Mouse (Mus musculus): ENCODE results near the gene Ly75.
A peak's percentile ranks its signal among the peaks of the same experiment; 100 is the strongest.

Ly75 gene

DNA sequence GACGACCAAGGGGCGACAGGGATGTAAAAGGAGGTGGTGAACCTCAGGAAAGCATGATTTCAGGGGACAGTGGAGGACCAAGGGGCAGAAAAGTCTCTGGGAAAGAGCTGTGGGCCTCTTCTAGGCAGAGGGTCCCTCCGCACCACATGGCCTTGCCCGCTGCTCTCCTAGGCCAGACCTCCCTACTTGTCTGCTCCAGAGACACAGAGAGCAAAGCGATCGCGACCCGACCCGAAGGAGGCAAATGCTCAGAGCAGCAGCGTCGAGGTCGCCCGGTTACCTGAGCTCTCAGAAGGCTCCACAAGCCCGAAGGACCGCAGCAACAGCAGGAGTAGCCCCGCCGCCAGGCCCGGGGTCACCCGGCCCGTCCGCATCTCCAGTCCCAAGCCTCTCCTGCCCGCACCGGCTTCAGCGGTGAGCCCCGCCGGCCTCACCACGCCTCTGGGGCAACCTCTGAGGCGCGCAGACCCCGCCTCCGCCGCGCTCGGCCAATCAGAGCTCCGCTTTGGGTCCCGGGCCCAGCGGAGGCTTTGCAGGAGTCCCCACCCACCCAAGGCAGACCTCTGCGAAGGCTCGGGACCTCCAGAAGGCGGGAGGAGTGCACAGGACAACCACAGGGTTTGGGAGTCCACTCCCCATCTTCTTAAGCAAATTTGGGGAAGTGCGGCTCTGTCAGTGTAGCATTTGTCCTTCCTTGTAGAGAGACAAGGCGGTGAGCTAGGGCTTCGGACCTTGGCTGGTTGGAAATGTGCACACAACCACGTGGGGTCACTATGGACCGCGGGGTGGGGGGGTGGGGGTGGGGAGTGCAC, at the start of gene Ly75:
Ly75 (minus strand) TSS at position 446 of the 812 bp plus-strand sequence.
- DNase-seq = peak; percentile 51

DNA sequence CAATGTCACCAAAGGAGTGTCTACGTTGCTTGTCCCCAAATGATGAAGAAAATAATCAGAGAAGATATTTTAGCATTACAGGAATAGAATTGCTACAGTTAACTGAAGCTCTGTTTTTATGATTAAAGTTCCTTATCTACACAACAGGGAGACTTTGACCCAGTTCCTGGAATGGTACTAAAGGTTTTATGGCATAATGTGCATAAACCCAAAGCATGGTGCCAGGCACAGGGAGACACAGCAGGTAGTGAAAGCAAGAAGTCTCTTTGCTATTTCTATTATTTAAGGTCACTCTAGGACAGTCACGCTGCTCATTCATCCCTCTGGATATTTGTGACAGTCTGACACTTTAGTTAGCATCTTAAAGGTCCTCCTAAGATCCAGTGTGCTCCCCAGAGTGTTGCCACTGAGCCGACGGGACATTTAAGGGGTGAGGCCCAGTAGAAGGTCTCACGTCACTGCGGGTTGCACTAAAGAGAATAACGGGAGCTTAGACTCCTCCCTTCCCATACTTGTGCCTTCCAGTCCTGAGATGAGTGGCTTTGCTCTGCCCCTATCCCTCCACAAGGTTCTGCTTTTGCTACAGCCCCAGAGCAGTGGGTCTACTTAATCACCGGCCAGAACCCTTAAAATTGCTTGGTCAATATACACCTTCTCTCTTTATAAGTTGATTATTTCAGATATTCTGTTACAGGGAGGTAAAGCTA, 47.4 kb upstream of the Ly75 start:
- DNase-seq = no peak

DNA sequence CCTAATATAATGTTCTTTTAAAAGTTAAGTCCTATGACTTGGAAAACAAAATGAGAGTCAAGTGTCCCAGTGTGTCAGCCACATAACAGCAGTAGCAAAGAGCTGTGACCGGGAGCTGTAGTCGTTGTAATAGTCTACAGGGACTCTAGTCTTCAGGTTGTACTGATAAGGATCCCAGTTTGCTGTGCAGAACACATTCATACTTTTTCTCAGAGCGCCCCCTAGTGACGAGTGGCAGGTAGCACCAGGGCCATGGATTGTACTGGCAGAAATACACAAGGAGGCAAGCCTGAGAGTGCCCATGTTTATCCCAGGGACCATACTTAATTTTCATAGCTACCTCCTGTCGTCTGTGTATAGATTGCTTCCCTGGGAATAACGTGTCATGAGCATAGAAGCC, 35.0 kb upstream of the Ly75 start:
- peak; percentile 69 for DNase-seq

DNA sequence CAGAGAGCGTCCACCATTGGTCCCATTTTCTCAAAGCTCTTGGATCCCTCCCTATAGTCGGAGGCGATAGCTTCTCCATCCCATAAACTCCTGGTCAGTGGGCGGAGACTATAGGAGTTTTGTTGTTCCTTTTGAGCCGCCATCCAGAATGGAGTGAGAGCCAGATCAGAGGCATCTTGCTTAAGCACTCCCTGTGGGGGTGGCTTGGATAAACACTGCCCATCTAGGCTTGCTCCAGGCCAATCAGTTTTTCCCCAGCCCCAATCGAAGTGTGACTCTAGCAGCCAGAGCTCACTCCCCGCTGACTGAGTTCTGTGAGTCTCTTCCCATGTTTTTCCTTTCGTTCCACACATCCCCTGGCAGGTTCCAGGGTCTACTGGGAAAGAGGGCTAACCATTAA, 31.2 kb upstream of the Ly75 start:
- no peak for DNase-seq

DNA sequence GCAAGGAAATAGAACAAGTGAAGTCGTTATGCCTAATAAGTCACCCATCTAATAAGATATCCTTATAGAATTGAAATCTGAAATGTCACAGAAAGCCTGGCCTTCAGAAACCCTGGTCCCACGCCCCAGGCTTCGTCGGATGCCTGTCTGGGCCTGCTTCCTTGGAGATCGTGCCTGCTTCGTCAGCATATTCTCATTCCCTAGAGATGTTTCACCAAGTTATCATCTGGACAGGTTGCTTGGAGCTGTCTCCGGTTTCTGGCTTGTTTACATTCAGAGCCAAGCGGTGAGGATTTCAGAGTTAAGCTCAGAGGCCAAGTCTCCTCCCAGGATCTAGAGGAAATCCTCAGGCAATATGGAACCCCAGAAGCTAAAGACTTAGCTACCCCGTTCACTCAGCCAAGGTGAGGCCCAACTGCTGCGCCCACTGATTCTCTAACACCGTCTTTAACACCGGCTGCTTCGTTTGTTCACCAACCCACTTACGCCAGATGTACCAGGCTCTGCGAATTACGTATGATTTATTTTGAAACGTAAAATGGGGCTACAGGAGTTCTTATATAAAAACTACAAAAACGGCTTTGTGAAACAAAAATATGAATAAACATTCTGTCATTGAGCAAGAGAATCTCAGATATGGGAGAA, 30.0 kb upstream of the Ly75 start:
- DNase-seq = no peak

DNA sequence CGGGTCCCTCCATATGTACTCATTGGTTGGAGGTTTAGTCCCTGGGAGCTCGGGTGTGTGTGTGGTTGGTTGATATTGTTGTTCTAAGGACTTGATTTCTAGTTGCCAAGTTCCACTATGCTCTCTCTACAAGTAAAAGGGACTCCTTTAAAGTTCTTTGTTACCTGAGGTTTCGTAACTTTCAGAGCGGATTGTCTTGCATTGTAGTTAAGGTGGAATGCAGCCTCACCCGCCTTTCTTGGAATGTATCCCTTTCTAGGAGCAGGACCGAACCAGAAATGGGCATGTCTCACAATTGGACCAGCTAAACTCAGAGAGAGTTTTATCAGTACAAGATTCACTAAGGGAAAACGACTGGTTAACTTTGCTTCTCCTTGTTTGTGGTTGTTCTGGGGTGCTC, 28.1 kb upstream of the Ly75 start:
- no peak for DNase-seq

DNA sequence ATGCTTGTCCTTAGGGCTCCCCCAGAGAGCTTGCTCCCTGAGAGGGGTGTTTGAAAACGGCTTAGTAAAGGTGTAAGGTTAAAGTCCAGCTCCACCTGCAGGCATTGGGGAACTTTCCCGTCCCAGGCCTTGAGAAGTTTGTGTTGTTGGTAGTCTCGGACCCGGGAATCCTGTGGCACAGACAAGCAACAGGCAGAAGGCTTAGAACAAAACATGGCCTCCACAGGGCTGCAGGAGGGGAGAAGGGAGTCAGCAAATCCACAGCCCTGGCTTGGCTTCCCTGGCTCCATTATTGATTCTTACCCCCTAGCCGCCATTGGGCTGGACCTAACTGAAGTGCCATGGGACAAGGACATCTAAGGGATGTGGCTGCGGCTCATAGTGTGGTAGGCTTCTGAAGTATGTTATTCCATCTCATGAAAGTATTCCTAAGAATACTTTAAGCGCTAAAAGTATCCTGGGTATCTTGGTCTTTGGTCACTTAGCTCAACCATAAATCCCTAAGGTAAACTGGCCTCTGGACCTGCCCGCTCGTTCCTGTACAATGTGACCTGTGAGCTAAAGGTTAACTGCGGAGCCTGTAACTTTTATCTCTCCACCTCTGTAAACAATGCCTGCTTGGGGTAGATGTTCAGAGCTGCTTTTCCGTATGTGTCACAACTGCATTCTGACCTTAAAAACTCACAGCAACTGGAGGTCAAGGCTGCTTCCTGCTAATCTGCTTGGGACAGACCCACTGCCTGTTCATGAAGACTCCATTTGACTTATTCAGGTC, 27.1 kb upstream of the Ly75 start:
- DNase-seq = no peak

DNA sequence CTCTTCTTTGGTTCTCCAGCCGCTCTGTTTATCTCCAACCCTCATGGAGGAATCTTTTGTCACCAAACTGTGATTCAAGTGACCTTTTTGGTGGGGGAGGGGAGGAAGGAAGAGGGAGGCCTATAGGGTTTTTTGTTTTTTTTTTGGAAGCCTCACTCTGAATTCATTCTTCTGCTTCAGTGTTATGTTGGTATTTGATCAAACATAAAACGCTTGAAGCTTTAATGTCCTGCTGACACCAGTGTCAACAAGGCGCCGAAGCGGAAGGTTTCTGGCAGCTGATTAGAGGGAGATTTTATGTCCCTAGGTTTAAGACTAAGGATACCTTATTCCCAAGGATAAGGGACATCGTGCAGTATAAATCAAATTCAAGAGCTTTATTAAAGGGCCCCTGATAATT, 26.1 kb upstream of the Ly75 start:
- DNase-seq = no peak

DNA sequence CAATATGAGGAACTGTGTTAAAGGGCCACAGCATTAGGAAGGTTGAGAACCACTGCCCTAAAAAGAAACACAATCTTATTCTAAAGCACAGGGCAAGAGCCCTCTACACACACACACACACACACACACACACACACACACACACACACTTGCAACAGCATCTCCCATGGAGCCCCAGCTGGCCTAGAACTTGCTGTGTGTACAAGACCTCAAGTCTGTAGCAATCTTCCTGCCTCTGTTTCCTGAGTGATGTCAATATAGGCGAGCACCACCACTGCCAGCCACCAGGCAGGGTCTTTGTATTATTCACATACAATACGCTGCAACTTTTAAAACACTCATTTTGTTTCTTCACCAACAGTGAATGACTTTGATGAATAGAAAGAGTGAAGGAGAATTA, 24.3 kb upstream of the Ly75 start:
- DNase-seq = no peak

DNA sequence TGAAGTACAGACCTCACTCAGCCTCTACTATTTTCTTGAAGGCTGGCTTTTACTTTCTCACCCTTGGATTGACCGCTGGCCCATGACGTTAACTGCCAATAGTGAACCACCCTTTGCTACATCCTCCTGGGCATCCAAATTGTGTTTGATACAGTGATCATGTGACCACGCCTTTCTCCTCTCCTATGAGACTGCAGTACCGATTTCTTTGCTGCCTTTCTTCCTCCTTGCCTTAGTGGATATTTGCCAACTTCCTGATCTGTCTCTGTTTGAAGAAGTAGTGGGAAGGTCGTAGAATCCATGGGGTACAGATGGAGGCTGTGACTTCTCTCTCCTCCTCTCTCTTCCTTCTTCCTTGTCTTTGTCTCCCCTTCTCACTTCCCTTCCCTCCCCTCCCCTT, 22.3 kb upstream of the Ly75 start:
- DNase-seq = no peak

DNA sequence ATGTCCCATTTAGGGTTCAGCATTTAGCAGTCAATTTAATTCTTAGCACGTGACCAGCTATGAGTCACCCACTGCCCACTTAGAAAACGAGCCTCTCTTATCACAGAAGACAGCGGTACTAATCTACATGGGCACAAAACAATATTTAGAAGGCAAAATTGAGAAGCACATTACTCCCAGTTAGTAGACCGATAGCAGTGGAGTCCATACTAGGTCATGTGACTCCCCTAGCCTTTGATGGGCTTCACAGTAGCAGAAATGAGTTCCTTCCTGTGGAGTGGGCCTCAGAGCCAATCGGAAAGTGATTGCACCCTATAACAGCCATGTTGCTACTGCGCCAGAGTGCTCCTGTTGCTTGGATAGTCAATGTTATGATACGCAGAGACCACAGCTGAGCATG, 21.7 kb upstream of the Ly75 start:
- no peak for DNase-seq

DNA sequence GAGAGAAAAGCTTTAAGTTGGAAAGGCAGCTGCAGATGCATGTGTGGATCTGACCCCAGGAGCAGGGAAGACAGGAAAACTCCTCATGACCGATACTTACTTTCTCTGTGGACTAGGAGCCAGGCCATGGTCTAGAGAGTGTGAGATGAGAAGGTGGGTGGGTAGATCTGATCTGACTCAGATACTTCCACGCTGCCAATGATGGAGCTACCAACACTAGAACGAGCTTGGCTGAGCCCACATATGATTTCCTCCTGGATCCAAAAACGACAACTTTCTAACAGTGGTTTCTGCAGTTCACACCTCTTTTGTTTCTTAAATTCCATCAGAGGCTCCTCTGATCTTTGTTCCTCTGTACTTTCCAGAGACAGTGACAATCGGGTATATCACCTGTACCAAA, 18.6 kb upstream of the Ly75 start:
- no peak for DNase-seq

DNA sequence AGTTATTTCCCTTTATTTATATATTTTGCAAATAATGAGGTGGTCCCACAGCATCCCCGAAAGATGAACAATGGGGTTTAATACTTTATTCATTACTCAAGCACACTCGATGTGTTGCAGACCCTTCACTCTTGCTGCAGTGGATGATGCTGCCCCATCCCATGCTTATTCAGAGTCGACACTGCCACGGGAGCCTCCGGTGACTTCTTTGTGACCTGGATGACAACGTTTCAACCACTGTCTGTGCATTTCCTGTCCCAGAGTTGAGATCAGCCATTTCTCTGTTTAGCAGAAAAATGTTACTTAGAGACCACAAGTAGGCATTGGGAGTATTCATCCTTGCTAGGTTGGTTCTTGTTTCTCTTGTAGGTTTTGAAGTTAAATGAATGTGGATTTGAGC, 10.7 kb upstream of the Ly75 start:
- DNase-seq = no peak

DNA sequence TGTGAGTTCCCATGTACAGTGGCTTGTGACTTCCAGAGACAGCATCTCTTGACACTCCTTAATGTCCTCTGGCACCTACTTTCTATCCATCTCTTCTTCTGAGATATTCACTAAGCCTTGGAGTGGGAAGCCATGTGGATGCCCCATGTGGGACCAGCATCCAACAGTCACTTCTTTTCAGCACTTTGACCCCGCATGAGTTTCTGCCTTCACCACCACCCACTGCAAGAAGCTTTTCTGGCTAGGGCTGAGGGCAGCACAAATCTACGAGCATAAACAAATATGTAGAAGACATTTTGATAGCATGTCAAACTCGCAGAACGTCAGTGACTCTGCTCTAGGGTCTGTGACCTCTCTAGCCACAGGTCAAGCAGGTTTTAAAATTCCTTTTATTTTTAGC, 9.2 kb upstream of the Ly75 start:
- no peak for DNase-seq

DNA sequence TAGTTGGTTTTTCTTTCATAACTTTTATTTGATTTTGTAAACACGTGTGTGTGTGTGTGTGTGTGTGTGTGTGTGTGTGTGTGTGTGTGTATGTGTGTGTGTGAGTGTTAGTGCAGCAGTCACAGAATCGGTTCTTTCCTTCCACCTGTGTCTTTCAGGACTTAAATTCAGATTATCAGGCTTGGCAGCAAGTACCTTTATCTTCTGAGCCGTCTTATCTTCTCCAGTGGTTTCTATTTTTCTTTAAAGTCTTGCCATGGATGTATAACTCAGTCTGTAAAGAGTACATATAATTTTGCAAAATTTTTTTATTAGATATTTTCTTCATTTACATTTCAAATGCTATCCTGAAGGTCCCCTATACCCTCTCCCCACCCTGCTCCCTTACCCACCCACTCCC, 4.3 kb upstream of the Ly75 start:
- no peak for DNase-seq

DNA sequence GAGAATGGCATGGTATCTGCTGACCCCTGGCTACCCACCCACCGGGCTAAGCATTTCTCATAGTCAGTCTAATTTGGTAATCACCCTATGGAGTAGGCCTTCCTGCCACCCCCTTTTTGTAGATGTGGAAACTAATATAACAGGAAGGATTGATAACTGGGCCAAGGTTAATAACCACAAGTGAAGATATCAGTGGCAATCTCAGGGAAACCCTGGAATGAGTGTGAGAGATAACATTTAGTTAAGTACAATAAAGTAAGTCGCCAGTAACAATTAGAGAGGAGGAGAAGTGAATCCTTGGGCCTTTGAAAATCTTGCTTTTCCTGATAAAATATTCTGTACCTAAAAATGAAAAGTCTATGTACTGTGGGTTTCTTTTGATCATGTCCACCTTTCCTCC, 3.7 kb upstream of the Ly75 start:
- DNase-seq = no peak

DNA sequence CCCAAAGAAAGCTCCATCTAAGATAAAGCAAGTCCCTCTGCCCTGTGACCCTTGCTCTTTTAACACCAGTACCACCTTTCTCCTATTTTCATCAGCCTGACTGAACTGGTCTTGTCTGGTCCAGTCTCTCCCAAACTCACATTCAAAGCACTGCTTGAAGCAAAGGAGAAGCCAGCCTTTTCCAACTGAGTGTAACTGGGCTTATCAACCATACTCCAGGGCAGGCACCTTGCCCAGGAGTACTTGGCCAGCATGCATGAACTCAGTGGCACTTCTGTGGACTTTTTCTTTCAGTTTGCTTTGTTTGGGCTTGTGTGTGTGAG, 1.6 kb upstream of the Ly75 start:
- DNase-seq = no peak

DNA sequence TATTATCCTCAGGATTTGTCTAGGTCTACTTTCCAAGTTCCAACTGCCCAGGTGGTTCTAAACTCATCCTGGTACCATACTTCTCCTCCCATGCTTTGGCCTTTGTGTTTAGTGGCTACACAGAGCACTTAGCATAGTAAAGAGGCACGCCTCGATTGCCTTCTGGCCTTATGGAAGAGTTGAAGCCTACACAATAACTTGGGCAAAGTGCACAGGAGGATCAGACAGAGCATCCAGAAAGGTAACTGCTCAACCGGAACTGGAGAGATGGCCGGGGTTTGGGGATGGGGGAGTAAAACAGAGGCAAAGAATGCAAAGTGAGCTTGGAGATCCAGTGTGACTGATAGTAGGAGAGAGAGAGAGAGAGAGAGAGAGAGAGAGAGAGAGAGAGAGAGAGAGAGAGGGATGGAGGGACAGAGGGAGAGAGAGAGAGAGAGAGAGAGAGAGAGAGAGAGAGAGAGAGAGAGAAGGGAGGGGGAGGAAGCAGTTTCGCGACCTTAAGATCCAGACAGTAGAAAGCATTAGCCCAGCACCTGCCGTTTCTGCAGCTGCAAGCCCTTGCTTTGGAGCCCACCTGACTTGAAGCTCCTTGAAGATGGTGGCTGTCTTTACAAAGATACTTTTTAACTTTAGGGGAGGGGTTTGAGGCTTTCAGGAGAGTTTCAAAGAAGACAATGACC, 1.1 kb upstream of the Ly75 start:
- DNase-seq = no peak

DNA sequence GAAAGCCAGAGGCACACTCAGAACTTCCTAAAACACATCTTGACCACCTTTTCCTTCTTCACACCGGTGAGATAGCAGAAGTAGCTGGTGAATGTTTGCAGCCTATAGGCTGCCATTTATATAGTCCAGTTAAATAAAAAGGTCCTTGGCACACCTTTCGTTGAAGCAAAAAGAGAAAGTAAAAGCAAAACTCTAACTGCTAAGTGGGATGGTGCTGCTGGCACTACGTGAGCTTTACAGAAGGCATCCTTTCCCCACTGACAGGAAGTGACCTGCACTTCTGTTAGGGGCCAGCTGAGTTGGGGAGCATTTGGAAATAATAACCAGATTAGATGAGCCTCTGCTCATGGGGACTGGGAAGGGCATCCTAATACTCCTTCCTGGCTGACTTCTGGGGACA, 757 bp downstream of the Ly75 start:
- no peak for DNase-seq

DNA sequence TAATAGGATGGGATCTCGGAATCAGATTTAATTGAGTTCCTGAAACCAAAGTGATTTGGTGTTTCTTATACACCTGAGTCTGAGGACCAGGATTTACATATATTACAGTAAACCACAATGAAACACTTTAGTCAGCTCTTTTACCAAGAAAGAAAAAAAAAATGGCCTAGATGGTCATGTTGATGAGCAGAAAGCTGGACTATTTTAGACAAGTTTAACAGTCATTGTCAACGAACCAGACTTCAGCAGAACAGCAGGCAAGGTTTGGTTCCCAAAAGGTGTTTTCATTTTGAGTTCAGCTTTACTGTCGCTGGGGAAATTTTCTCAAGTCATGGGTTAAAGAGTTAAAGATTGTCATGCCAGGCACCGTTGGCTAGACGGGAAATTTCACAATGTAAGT, 5.8 kb downstream of the Ly75 start:
- DNase-seq = no peak

DNA sequence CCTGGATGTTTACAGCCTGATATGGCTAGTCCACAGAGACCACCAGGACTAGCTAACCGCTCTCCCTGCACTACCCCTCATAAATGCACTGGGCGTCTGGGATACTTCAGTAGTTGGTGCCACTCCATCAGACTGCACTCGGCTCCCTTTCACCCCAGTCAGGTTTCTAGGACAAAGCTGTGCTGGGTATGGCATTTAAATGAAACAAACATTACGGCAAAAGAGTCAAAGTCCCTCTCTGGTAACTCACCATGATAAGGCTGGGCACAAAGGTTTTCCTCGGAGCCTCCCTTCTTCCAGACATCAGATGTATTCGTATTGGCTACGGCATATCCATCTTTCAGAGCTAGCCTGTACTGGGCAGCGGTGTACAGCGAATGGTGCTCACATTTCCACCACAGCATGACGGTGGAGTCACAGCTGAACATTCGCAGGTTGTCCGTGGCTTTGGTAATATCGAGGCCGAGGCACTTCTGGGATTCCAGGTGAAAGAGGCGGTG, 7.4 kb downstream of the Ly75 start:
- no peak for DNase-seq

DNA sequence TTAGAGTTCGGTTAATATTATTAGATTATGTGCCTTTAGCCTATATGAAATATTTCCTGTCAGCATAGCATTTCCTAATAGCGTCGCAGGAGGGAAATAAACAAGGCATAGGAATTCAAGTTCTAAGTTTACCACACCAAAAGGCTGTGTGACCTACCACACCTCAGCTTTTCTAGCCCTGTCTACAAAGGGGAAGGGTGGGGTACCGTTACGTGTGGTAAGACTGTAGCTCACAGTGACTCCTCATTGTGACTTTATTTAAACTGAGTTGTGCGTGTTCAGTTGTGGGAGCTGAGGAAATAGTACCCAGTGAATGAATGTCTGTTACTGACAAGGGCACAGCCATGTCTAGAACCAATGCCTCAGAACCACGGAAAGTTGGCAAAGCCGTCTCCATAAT, 8.0 kb downstream of the Ly75 start:
- DNase-seq = no peak

DNA sequence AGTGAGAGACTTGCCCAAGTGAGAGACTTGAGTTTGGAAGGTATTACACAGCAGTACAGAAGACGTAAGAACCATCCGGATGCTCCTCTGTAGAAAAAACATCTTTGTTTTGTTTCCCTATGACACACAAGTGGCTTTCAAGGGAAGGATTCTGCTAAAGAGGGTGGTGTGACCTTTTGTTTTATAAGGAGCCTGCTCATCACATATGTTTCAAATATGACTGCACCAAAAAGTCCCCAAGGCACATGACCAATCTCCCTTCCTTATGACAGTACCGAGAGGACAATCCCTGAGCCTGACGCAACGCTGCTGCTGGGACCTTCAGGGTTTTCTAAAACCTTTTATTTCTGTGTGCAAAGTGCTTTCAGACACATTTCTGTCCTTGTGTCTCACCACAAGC, 12.9 kb downstream of the Ly75 start:
- no peak for DNase-seq
